Mouse (Mus musculus) brown adipose tissue, adult 24 weeks (tissue): ENCODE data around the gene Hist1h2ah. TPM values are rescaled to one million over a fixed set of nuclear protein-coding genes. Genes with fewer than 3 reads are reported as not detected.

Experiments used
- H3K27ac ChIP-seq: fragments of 200-500 bp; replicated peaks from 2 replicates; pipeline ENCODE4 v1.5.1; 2012; ENCODE audit warnings: low read depth, mild to moderate bottlenecking, low read length
- H3K4me1 ChIP-seq: fragments of 200-500 bp; 2 replicates; pipeline ENCODE4 v1.6.1; 2012; ENCODE audit warnings: low read length, mixed read lengths; ENCODE audit not compliant: control insufficient read depth, insufficient read depth, insufficient read length
- H3K4me3 ChIP-seq: fragments of 200-500 bp; 2 replicates; pipeline ENCODE4 v1.5.1; 2012; ENCODE audit warnings: low read depth, mild to moderate bottlenecking, low read length, moderate library complexity; ENCODE audit not compliant: insufficient read depth
- polyA plus RNA-seq: library from polyadenylated mRNA; stranded (reverse); fragments of >200 nt; gene quantifications from 2 replicates; pipeline ENCODE4 v1.2.4, GENCODE M21; 2012; ENCODE audit not compliant: missing spikeins, insufficient read depth, insufficient read length

The Hist1h2ah gene
- polyA plus RNA-seq, 1 experiment: not detected

DNA sequence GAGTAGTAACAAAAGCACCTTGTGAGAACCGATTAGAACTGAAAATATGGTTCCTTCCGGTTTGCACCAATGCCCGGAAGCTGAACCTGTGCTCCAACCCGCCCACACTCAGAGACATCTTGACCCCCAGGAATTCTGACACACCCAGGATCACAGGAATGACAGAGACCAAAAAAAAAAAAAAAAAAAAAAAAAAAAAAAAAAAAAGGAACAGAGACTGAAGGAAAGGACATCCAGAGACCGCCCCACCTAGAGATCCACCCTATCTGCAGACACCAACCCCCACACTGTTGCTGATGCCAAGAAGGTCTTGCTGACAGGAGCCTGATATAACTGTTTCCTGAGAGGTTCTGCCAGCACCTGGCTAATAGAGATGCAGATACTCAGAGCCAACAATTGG, 42.8 kb downstream of the Hist1h2ah start:
- Histone ChIP-seq H3K4me1 (no peaks in the 10 kb centered on the region), H3K27ac (no peak overlapping the region), H3K4me3 (no peak overlapping the region)

Other genes with a start within 250 kb of the Hist1h2ah start
- gene Hist1h2an, start 248.3 kb downstream of the Hist1h2ah start, polyA plus RNA-seq: not detected in 2 replicates
- not detected in 2 replicates for gene Hist1h2bp, start 248.1 kb downstream of the Hist1h2ah start, polyA plus RNA-seq
- gene Hist1h2bq, start 225.4 kb downstream of the Hist1h2ah start, polyA plus RNA-seq: 1.3 TPM in 1 of 2 replicates, not detected in the other
- gene Hist1h2ao, start 225.1 kb downstream of the Hist1h2ah start, polyA plus RNA-seq: not detected in 2 replicates
- 2.8 TPM in 1 of 2 replicates, not detected in the other for gene Hist1h4m, start 223.8 kb downstream of the Hist1h2ah start, polyA plus RNA-seq
- gene Hist1h4n, start 203.4 kb downstream of the Hist1h2ah start, polyA plus RNA-seq: not detected in 2 replicates
- gene Hist1h2ap, start 202.1 kb downstream of the Hist1h2ah start, polyA plus RNA-seq: not detected in 2 replicates
- gene Hist1h2br, start 201.8 kb downstream of the Hist1h2ah start, polyA plus RNA-seq: not detected in 2 replicates
- gene Zfp184, start 90.5 kb downstream of the Hist1h2ah start, polyA plus RNA-seq: not detected in 2 replicates
- not detected in 2 replicates for gene Pom121l2, start 54.4 kb downstream of the Hist1h2ah start, polyA plus RNA-seq
- not detected in 2 replicates for gene Prss16, start 25.8 kb downstream of the Hist1h2ah start, polyA plus RNA-seq
- gene Hist1h2bk, start 302 bp upstream of the Hist1h2ah start, polyA plus RNA-seq: not detected in 2 replicates
- 1.9 and 6.6 TPM in 2 replicates for gene Hist1h4i, start 5.8 kb upstream of the Hist1h2ah start, polyA plus RNA-seq
- gene Hist1h2ag, start 7.4 kb upstream of the Hist1h2ah start, polyA plus RNA-seq: not detected in 2 replicates
- gene Hist1h2bj, start 7.6 kb upstream of the Hist1h2ah start, polyA plus RNA-seq: not detected in 2 replicates
- gene Vmn1r188, start 48.9 kb upstream of the Hist1h2ah start, polyA plus RNA-seq: not detected in 2 replicates
- not detected in 2 replicates for gene Vmn1r189, start 70.3 kb upstream of the Hist1h2ah start, polyA plus RNA-seq
- gene Vmn1r191, start 148.4 kb upstream of the Hist1h2ah start, polyA plus RNA-seq: not detected in 2 replicates
- gene Vmn1r192, start 155.6 kb upstream of the Hist1h2ah start, polyA plus RNA-seq: not detected in 2 replicates
- not detected in 2 replicates for gene Vmn1r193, start 187.6 kb upstream of the Hist1h2ah start, polyA plus RNA-seq
- not detected in 2 replicates for gene Vmn1r194, start 208.6 kb upstream of the Hist1h2ah start, polyA plus RNA-seq
- not detected in 2 replicates for gene Vmn1r195, start 235.0 kb upstream of the Hist1h2ah start, polyA plus RNA-seq